Mouse (Mus musculus): ENCODE results near the gene Gm9736. TPM values are rescaled to one million over a fixed set of nuclear protein-coding genes. Genes with fewer than 3 reads are reported as not detected.
"Not testable (repeated sequence)": the region's sequence is repeated elsewhere in the genome, so short reads cannot be mapped to it uniquely, and the experiment has no call there.

The Gm9736 gene
- not detected in 2 replicates for polyA plus RNA-seq (2014; fragmentation: Nextera tagmentation; extraction: Ambion mirVana)

GRCm38 (mm10) chr10:77751254-77751653, at the start of gene Gm9736:
Gm9736 (minus strand) TSS chr10:77751354.
- not testable (repeated sequence) for H3K27ac ChIP-seq (ENCODE audit: low read depth, low read length); H3K4me3 ChIP-seq (ENCODE audit: low read depth, low read length); H3K36me3 ChIP-seq (ENCODE audit: control insufficient read depth, insufficient read depth, low read length); ATAC-seq (replicated peaks; ENCODE audit: low FRiP score); DNase-seq (ENCODE audit: low spot score); H3K27me3 ChIP-seq (replicated peaks; ENCODE audit: control insufficient read depth, insufficient read depth, low read length); H3K4me2 ChIP-seq; H3K9ac ChIP-seq (ENCODE audit: low read depth, low read length); H3K9me3 ChIP-seq (ENCODE audit: control insufficient read depth, low read length); H3K4me1 ChIP-seq (replicated peaks; ENCODE audit: control insufficient read depth, insufficient read depth, low read length)
- WGBS: 50% methylated on average over 1 of the region's 1 CpGs

- no peaks in the 10 kb centered on the region for H3K36me3 ChIP-seq (ENCODE audit: control insufficient read depth, insufficient read depth, low read length)
- H3K4me2 ChIP-seq: no peak within 1 kb of the TSS
- H3K9me3 ChIP-seq (ENCODE audit: control insufficient read depth, low read length): no peaks in the 10 kb centered on the region
- no peak within 1 kb of the TSS for H3K27ac ChIP-seq (ENCODE audit: low read depth, low read length)
- H3K4me3 ChIP-seq (ENCODE audit: low read depth, low read length): no peak within 1 kb of the TSS
- no peaks in the 10 kb centered on the region for H3K4me1 ChIP-seq (replicated peaks; ENCODE audit: control insufficient read depth, insufficient read depth, low read length)
- WGBS: 64% methylated on average over 8 of the region's 8 CpGs
- DNase-seq (ENCODE audit: low spot score) (no peak), ATAC-seq (replicated peaks; ENCODE audit: low FRiP score) (no peak)
- no peaks in the 10 kb centered on the region for H3K27me3 ChIP-seq (replicated peaks; ENCODE audit: control insufficient read depth, insufficient read depth, low read length)
- H3K9ac ChIP-seq (ENCODE audit: low read depth, low read length): no peak within 1 kb of the TSS
These were observed 47.9 kb upstream of the Gm9736 start, which contains the start of gene Gm19668 for GRCm38 (mm10) chr10:77798921-77799508. Gm19668 (minus strand) TSS chr10:77799133.

GRCm38 (mm10) chr10:77798164-77798920, 47.2 kb upstream of the Gm9736 start:
- H3K27ac ChIP-seq (ENCODE audit: low read depth, low read length); H3K9ac ChIP-seq (ENCODE audit: low read depth, low read length); ATAC-seq (replicated peaks; ENCODE audit: low FRiP score); H3K27me3 ChIP-seq (replicated peaks; ENCODE audit: control insufficient read depth, insufficient read depth, low read length); DNase-seq (ENCODE audit: low spot score); H3K4me2 ChIP-seq; H3K4me3 ChIP-seq (ENCODE audit: low read depth, low read length); H3K4me1 ChIP-seq (replicated peaks; ENCODE audit: control insufficient read depth, insufficient read depth, low read length); H3K9me3 ChIP-seq (ENCODE audit: control insufficient read depth, low read length); H3K36me3 ChIP-seq (ENCODE audit: control insufficient read depth, insufficient read depth, low read length): not testable (repeated sequence)
- 40% methylated on average over 3 of the region's 3 CpGs for WGBS

GRCm38 (mm10) chr10:77797677-77798076, 46.5 kb upstream of the Gm9736 start:
- no peak overlapping the region for H3K27ac ChIP-seq (ENCODE audit: low read depth, low read length)
- H3K4me3 ChIP-seq (ENCODE audit: low read depth, low read length): no peak overlapping the region
- H3K27me3 ChIP-seq (replicated peaks; ENCODE audit: control insufficient read depth, insufficient read depth, low read length): no peaks in the 10 kb centered on the region
- no peaks in the 10 kb centered on the region for H3K9me3 ChIP-seq (ENCODE audit: control insufficient read depth, low read length)
- no peaks in the 10 kb centered on the region for H3K36me3 ChIP-seq (ENCODE audit: control insufficient read depth, insufficient read depth, low read length)
- DNase-seq (ENCODE audit: low spot score) (no peak), ATAC-seq (replicated peaks; ENCODE audit: low FRiP score) (no peak)
- no peak overlapping the region for H3K4me2 ChIP-seq
- no peaks in the 10 kb centered on the region for H3K4me1 ChIP-seq (replicated peaks; ENCODE audit: control insufficient read depth, insufficient read depth, low read length)
- no peak overlapping the region for H3K9ac ChIP-seq (ENCODE audit: low read depth, low read length)
- 25% methylated on average over 3 of the region's 3 CpGs for WGBS

- Histone ChIP-seq H3K36me3 (ENCODE audit: control insufficient read depth, insufficient read depth, low read length) (no peaks in the 10 kb centered on the region), H3K4me1 (replicated peaks; ENCODE audit: control insufficient read depth, insufficient read depth, low read length) (no peaks in the 10 kb centered on the region), H3K27ac (ENCODE audit: low read depth, low read length) (no peak within 1 kb of the TSS), H3K27me3 (replicated peaks; ENCODE audit: control insufficient read depth, insufficient read depth, low read length) (no peaks in the 10 kb centered on the region), H3K4me3 (ENCODE audit: low read depth, low read length) (no peak within 1 kb of the TSS), H3K9ac (ENCODE audit: low read depth, low read length) (no peak within 1 kb of the TSS), H3K4me2 (no peak within 1 kb of the TSS), H3K9me3 (ENCODE audit: control insufficient read depth, low read length) (no peaks in the 10 kb centered on the region)
- no peak for ATAC-seq (replicated peaks; ENCODE audit: low FRiP score)
- DNase-seq (ENCODE audit: low spot score): no peak
- 35% methylated on average over 2 of the region's 2 CpGs for WGBS
These were observed 43.8 kb upstream of the Gm9736 start, which contains the start of gene Gm9639 for GRCm38 (mm10) chr10:77794976-77795375. Gm9639 (minus strand) TSS chr10:77795076.

- H3K9ac ChIP-seq (ENCODE audit: low read depth, low read length): no peak overlapping the region
- H3K36me3 ChIP-seq (ENCODE audit: control insufficient read depth, insufficient read depth, low read length): no peaks in the 10 kb centered on the region
- H3K9me3 ChIP-seq (ENCODE audit: control insufficient read depth, low read length): no peaks in the 10 kb centered on the region
- H3K27ac ChIP-seq (ENCODE audit: low read depth, low read length): no peak overlapping the region
- no peak overlapping the region for H3K4me2 ChIP-seq
- no peak overlapping the region for H3K4me3 ChIP-seq (ENCODE audit: low read depth, low read length)
- no peak for DNase-seq (ENCODE audit: low spot score)
- ATAC-seq (replicated peaks; ENCODE audit: low FRiP score): no peak
- no peaks in the 10 kb centered on the region for H3K4me1 ChIP-seq (replicated peaks; ENCODE audit: control insufficient read depth, insufficient read depth, low read length)
- H3K27me3 ChIP-seq (replicated peaks; ENCODE audit: control insufficient read depth, insufficient read depth, low read length): no peaks in the 10 kb centered on the region
- 70% methylated on average over 2 of the region's 2 CpGs for WGBS
These were observed 37.5 kb upstream of the Gm9736 start for GRCm38 (mm10) chr10:77788621-77789020.

GRCm38 (mm10) chr10:77787876-77788275, 36.7 kb upstream of the Gm9736 start, which contains the start of gene Gm7137:
Gm7137 (minus strand) TSS chr10:77788200.
- not testable (repeated sequence) for DNase-seq (ENCODE audit: low spot score); H3K4me2 ChIP-seq; ATAC-seq (replicated peaks; ENCODE audit: low FRiP score); H3K9me3 ChIP-seq (ENCODE audit: control insufficient read depth, low read length); H3K27me3 ChIP-seq (replicated peaks; ENCODE audit: control insufficient read depth, insufficient read depth, low read length); H3K4me3 ChIP-seq (ENCODE audit: low read depth, low read length); H3K9ac ChIP-seq (ENCODE audit: low read depth, low read length); H3K4me1 ChIP-seq (replicated peaks; ENCODE audit: control insufficient read depth, insufficient read depth, low read length); H3K36me3 ChIP-seq (ENCODE audit: control insufficient read depth, insufficient read depth, low read length); H3K27ac ChIP-seq (ENCODE audit: low read depth, low read length)
- 40% methylated on average over 1 of the region's 1 CpGs for WGBS

GRCm38 (mm10) chr10:77783396-77783795, 32.2 kb upstream of the Gm9736 start:
- H3K4me2 ChIP-seq; H3K36me3 ChIP-seq (ENCODE audit: control insufficient read depth, insufficient read depth, low read length); H3K27ac ChIP-seq (ENCODE audit: low read depth, low read length); H3K9ac ChIP-seq (ENCODE audit: low read depth, low read length); H3K4me1 ChIP-seq (replicated peaks; ENCODE audit: control insufficient read depth, insufficient read depth, low read length); H3K9me3 ChIP-seq (ENCODE audit: control insufficient read depth, low read length); H3K4me3 ChIP-seq (ENCODE audit: low read depth, low read length); DNase-seq (ENCODE audit: low spot score); ATAC-seq (replicated peaks; ENCODE audit: low FRiP score); H3K27me3 ChIP-seq (replicated peaks; ENCODE audit: control insufficient read depth, insufficient read depth, low read length): not testable (repeated sequence)
- 75% methylated on average over 1 of the region's 3 CpGs for WGBS

- H3K9me3 ChIP-seq (ENCODE audit: control insufficient read depth, low read length); H3K27me3 ChIP-seq (replicated peaks; ENCODE audit: control insufficient read depth, insufficient read depth, low read length); H3K27ac ChIP-seq (ENCODE audit: low read depth, low read length); H3K4me3 ChIP-seq (ENCODE audit: low read depth, low read length); H3K4me1 ChIP-seq (replicated peaks; ENCODE audit: control insufficient read depth, insufficient read depth, low read length); H3K4me2 ChIP-seq; ATAC-seq (replicated peaks; ENCODE audit: low FRiP score); H3K36me3 ChIP-seq (ENCODE audit: control insufficient read depth, insufficient read depth, low read length); DNase-seq (ENCODE audit: low spot score); H3K9ac ChIP-seq (ENCODE audit: low read depth, low read length): not testable (repeated sequence)
- WGBS: 38% methylated on average over 1 of the region's 1 CpGs
These were observed 31.3 kb upstream of the Gm9736 start, which contains the start of gene Gm3250 for GRCm38 (mm10) chr10:77782442-77782841. Gm3250 (minus strand) TSS chr10:77782542.

Measured in liver, embryonic 11.5 days (tissue).